Mouse (Mus musculus) CH12.LX (cell line): ENCODE data around the gene Pfkfb3. TPM values are rescaled to one million over a fixed set of nuclear protein-coding genes. Genes with fewer than 3 reads are reported as not detected.

Source experiments
- DNase-seq: peaks from one replicate; pipeline ENCODE4 v3.0.0-alpha.2; 2013; ENCODE audit errors: extremely low read depth
- H3K27ac ChIP-seq: 2 replicates; pipeline ENCODE4 v1.5.1; 2012; ENCODE audit warnings: low read depth, mild to moderate bottlenecking, control low read depth, moderate library complexity; ENCODE audit not compliant: insufficient read depth
- H3K27me3 ChIP-seq: replicated peaks from 2 replicates; pipeline ENCODE3; 2012; ENCODE audit warnings: inconsistent platforms
- H3K36me3 ChIP-seq, 2 experiments: replicated peaks in 1 of 2; 2 replicates each; pipeline versions ENCODE3 to v1.6.1; 2012; ENCODE audit warnings: inconsistent platforms in 1 of 2, low read length in 1 of 2, mild to moderate bottlenecking in 1 of 2, mixed read lengths in 1 of 2, moderate library complexity in 1 of 2; ENCODE audit not compliant: control insufficient read depth in 1 of 2, insufficient read depth in 1 of 2
- H3K4me1 ChIP-seq, 2 experiments: 2 replicates each; pipeline ENCODE4 v1.6.1; 2012; ENCODE audit warnings: inconsistent platforms in 1 of 2, moderate library complexity in 1 of 2; ENCODE audit not compliant: insufficient read depth in 2 of 2, control insufficient read depth in 1 of 2
- H3K4me2 ChIP-seq: 2 replicates; pipeline ENCODE4 v1.6.1; 2012; ENCODE audit warnings: low read depth, mild to moderate bottlenecking, control low read depth; ENCODE audit not compliant: poor library complexity, insufficient read depth, severe bottlenecking
- H3K4me3 ChIP-seq, 3 experiments: fragments of 150-350 bp in 1 of 3; sonication (generic) in 1 of 3; replicated peaks in 1 of 3; 2 replicates each; pipeline versions ENCODE3 to v1.5.1; 2011 to 2012; ENCODE audit warnings: low read depth in 2 of 3, low read length in 2 of 3, mild to moderate bottlenecking in 2 of 3, moderate library complexity in 2 of 3, control low read depth in 1 of 3, improper control_type of control experiment in 1 of 3, inconsistent platforms in 1 of 3, mixed read lengths in 1 of 3; ENCODE audit not compliant: poor library complexity in 1 of 3
- H3K79me2 ChIP-seq: replicated peaks from 2 replicates; pipeline ENCODE4 v1.6.1; 2012; ENCODE audit warnings: mild to moderate bottlenecking, moderate library complexity; ENCODE audit not compliant: control insufficient read depth, poor library complexity, insufficient read depth, severe bottlenecking; ENCODE audit errors: extremely low read depth
- H3K9ac ChIP-seq: 2 replicates; pipeline ENCODE4 v1.6.1; 2012; ENCODE audit warnings: low read depth, mild to moderate bottlenecking, control low read depth, moderate library complexity; ENCODE audit not compliant: insufficient read depth
- H3K9me3 ChIP-seq: replicated peaks from 2 replicates; pipeline ENCODE3; 2012; ENCODE audit warnings: low read length, inconsistent platforms, mixed read lengths
- BHLHE40 ChIP-seq: IDR thresholded peaks from 2 replicates; pipeline ENCODE4 v1.6.1; 2011; ENCODE audit warnings: mild to moderate bottlenecking, low read depth, low read length, improper control_type of control experiment
- CHD1 ChIP-seq: IDR thresholded peaks from 2 replicates; pipeline ENCODE4 v1.6.1; 2012; ENCODE audit warnings: low read depth, low read length, improper control_type of control experiment, inconsistent platforms
- E2F4 ChIP-seq: IDR thresholded peaks from 2 replicates; pipeline ENCODE4 v1.6.1; 2011; ENCODE audit warnings: low read depth, low read length, improper control_type of control experiment; ENCODE audit not compliant: insufficient replicate concordance
- ELF1 ChIP-seq: IDR thresholded peaks from 2 replicates; pipeline ENCODE4 v1.6.1; 2014; ENCODE audit warnings: low read depth, mild to moderate bottlenecking, inconsistent platforms, low read length, improper control_type of control experiment
- EP300 ChIP-seq: IDR thresholded peaks from 2 replicates; pipeline ENCODE4 v1.6.1; 2011; ENCODE audit warnings: low read length, improper control_type of control experiment
- ETS1 ChIP-seq: conservative IDR thresholded peaks from 2 replicates; pipeline ENCODE4 v1.6.1; 2012; ENCODE audit warnings: low read depth, mild to moderate bottlenecking, inconsistent platforms, low read length, improper control_type of control experiment, moderate library complexity
- GABPA ChIP-seq: IDR thresholded peaks from 2 replicates; pipeline ENCODE4 v1.6.1; 2012; ENCODE audit warnings: low read depth, low read length, improper control_type of control experiment, inconsistent platforms; ENCODE audit not compliant: insufficient replicate concordance
- HCFC1 ChIP-seq: IDR thresholded peaks from 2 replicates; pipeline ENCODE4 v1.6.1; 2012; ENCODE audit warnings: low read depth, mild to moderate bottlenecking, inconsistent platforms, low read length, improper control_type of control experiment
- IRF4 ChIP-seq: IDR thresholded peaks from 2 replicates; pipeline ENCODE4 v1.6.1; 2014; ENCODE audit warnings: low read depth, mild to moderate bottlenecking, inconsistent platforms, low read length, improper control_type of control experiment
- JUN ChIP-seq: IDR thresholded peaks from 2 replicates; pipeline ENCODE4 v1.6.1; 2011; ENCODE audit warnings: low read depth, mild to moderate bottlenecking, low read length, improper control_type of control experiment, moderate library complexity; ENCODE audit not compliant: insufficient read depth
- JUND ChIP-seq: conservative IDR thresholded peaks from 2 replicates; pipeline ENCODE4 v1.6.1; 2011; ENCODE audit warnings: low read depth, low read length, improper control_type of control experiment
- KAT2A ChIP-seq: IDR thresholded peaks from 2 replicates; pipeline ENCODE4 v1.6.1; 2012; ENCODE audit warnings: low read length, improper control_type of control experiment, inconsistent platforms; ENCODE audit not compliant: insufficient replicate concordance
- MAFK ChIP-seq: IDR thresholded peaks from 2 replicates; pipeline ENCODE4 v1.6.1; 2011; ENCODE audit warnings: low read length, improper control_type of control experiment; ENCODE audit not compliant: insufficient replicate concordance
- MAZ ChIP-seq: IDR thresholded peaks from 2 replicates; pipeline ENCODE4 v1.6.1; 2012; ENCODE audit warnings: low read depth, mild to moderate bottlenecking, inconsistent platforms, low read length, improper control_type of control experiment, moderate library complexity
- MEF2A ChIP-seq: IDR thresholded peaks from 2 replicates; pipeline ENCODE4 v1.6.1; 2014; ENCODE audit warnings: low read depth, mild to moderate bottlenecking, inconsistent platforms, low read length, improper control_type of control experiment, borderline replicate concordance
- MYC ChIP-seq: IDR thresholded peaks from 2 replicates; pipeline ENCODE4 v1.6.1; 2011; ENCODE audit warnings: low read depth, mild to moderate bottlenecking, improper control_type of control experiment, low read length
- NELFE ChIP-seq: IDR thresholded peaks from 2 replicates; pipeline ENCODE4 v1.6.1; 2011; ENCODE audit warnings: low read depth, low read length, improper control_type of control experiment
- NRF1 ChIP-seq: IDR thresholded peaks from 2 replicates; pipeline ENCODE4 v1.6.1; 2014; ENCODE audit warnings: low read depth, mild to moderate bottlenecking, inconsistent platforms, low read length, improper control_type of control experiment, moderate library complexity
- PAX5 ChIP-seq: IDR thresholded peaks from 2 replicates; pipeline ENCODE4 v1.6.1; 2012; ENCODE audit warnings: low read length, inconsistent platforms, mixed read lengths
- RAD21 ChIP-seq: IDR thresholded peaks from 2 replicates; pipeline ENCODE4 v1.6.1; 2011; ENCODE audit warnings: low read depth, mild to moderate bottlenecking, low read length, improper control_type of control experiment, moderate library complexity
- SIN3A ChIP-seq: IDR thresholded peaks from 2 replicates; pipeline ENCODE4 v1.6.1; 2012; ENCODE audit warnings: low read length, improper control_type of control experiment, inconsistent platforms
- SMC3 ChIP-seq: IDR thresholded peaks from 2 replicates; pipeline ENCODE4 v1.6.1; 2011; ENCODE audit warnings: low read depth, low read length, improper control_type of control experiment
- TBP ChIP-seq: conservative IDR thresholded peaks from 2 replicates; pipeline ENCODE4 v1.6.1; 2011; ENCODE audit warnings: low read depth, low read length, improper control_type of control experiment
- UBTF ChIP-seq: IDR thresholded peaks from 2 replicates; pipeline ENCODE4 v1.6.1; 2012; ENCODE audit warnings: low read depth, mild to moderate bottlenecking, inconsistent platforms, low read length, improper control_type of control experiment, moderate library complexity
- USF1 ChIP-seq: IDR thresholded peaks from 2 replicates; pipeline ENCODE4 v1.6.1; 2014; ENCODE audit warnings: low read depth, mild to moderate bottlenecking, inconsistent platforms, low read length, improper control_type of control experiment
- USF2 ChIP-seq: conservative IDR thresholded peaks from 2 replicates; pipeline ENCODE4 v1.6.1; 2011; ENCODE audit warnings: low read depth, low read length, improper control_type of control experiment
- ZC3H11A ChIP-seq: IDR thresholded peaks from 2 replicates; pipeline ENCODE4 v1.6.1; 2012; ENCODE audit warnings: low read depth, mild to moderate bottlenecking, inconsistent platforms, low read length, improper control_type of control experiment
- dilution Hi-C: fragments of 300-500 bp; cut with MboI; formaldehyde crosslinking; loops from 2 replicates; pipeline ENCODE4 v1.14.3; 2020; ENCODE audit warnings: low sequenced_read_pairs; ENCODE audit not compliant: extremely low pct_unique_long_range_greater_than_20kb, extremely low pct_ligation_motif_present
- in situ Hi-C: fragments of 300-500 bp; cut with MboI; formaldehyde crosslinking; loops from 3 replicates; pipeline ENCODE4 v1.14.3; 2019; ENCODE audit warnings: low sequenced_read_pairs, low pct_ligation_motif_present, low pct_unique_long_range_greater_than_20kb, mixed read lengths
- polyA plus RNA-seq: library from polyadenylated mRNA; unstranded; fragments of >175 nt; gene quantifications from 2 replicates; pipeline ENCODE4 v1.2.1, GENCODE M21; 2012; ENCODE audit warnings: low read depth; ENCODE audit not compliant: insufficient read length
- total RNA-seq, 2 experiments: library from RNA; depleted of rRNA; stranded (reverse); fragments of 300-350 nt in 1 of 2; fragments of >200 nt in 1 of 2; gene quantifications; 2 replicates each; pipeline ENCODE4 v1.2.3; 2012 to 2014

Pfkfb3 gene
- total and polyA plus RNA-seq, 3 experiments = 6.5 to 17.2 (median 6.7) TPM

GRCm38 (mm10) chr2:11501301-11502254 is 52.3 kb downstream of the Pfkfb3 start (continued):
- TF ChIP-seq MYC = peak; percentile 82
- TF ChIP-seq NELFE = peak; percentile 40; the same call in 1 of the 2 replicates
- TF ChIP-seq E2F4 = no peak
- peak; percentile 50; the same call in 1 of the 2 replicates for TF ChIP-seq TBP
- 0 out of 2 replicates have a peak, but pooled peaks have one; percentile 39 for TF ChIP-seq MEF2A
- peak; percentile 88 for TF ChIP-seq UBTF
- no peak; the same call in 1 of the 2 replicates for TF ChIP-seq HCFC1
- peak; percentile 93 for TF ChIP-seq RAD21
- TF ChIP-seq USF2 = no peak; the same call in 1 of the 2 replicates

GRCm38 (mm10) chr2:11500666-11501065 is 53.2 kb downstream of the Pfkfb3 start:
- H3K9ac ChIP-seq = peak overlapping the region; percentile 65
- dilution Hi-C loops = no loop called here

GRCm38 (mm10) chr2:11496601-11497031 is 57.3 kb downstream of the Pfkfb3 start:
- H3K36me3 ChIP-seq = peaks cover 0 to 62% of the 10 kb centered on the region in 2 experiments
- no peak overlapping the region for H3K4me2 ChIP-seq
- no peak overlapping the region for H3K4me3 ChIP-seq
- H3K4me1 ChIP-seq = peaks cover 18 to 66% of the 10 kb centered on the region in 2 experiments
- peaks cover 7% of the 10 kb centered on the region for H3K9me3 ChIP-seq
- peak; percentile 84 for DNase-seq
- dilution Hi-C loops = no loop called here
- no peaks in the 10 kb centered on the region; the same call in 1 of the 2 replicates for H3K79me2 ChIP-seq
- H3K9ac ChIP-seq = no peak overlapping the region
- H3K27ac ChIP-seq = no peak overlapping the region
- in situ Hi-C loops = no loop called here
- no peaks in the 10 kb centered on the region for H3K27me3 ChIP-seq
- TF ChIP-seq MAFK = peak; percentile 72
- peak; percentile 20; the same call in 1 of the 2 replicates for TF ChIP-seq JUN
- TF ChIP-seq SIN3A = peak; percentile 53; the same call in 1 of the 2 replicates
- no peak for TF ChIP-seq KAT2A
- no peak for TF ChIP-seq CHD1
- TF ChIP-seq PAX5 = no peak
- peak; percentile 81 for TF ChIP-seq EP300
- no peak for TF ChIP-seq NRF1
- TF ChIP-seq NELFE = no peak
- TF ChIP-seq USF1 = no peak
- TF ChIP-seq E2F4 = no peak
- TF ChIP-seq ETS1 = peak; percentile 64
- TF ChIP-seq GABPA = no peak
- TF ChIP-seq IRF4 = peak; percentile 89
- TF ChIP-seq ELF1 = peak; percentile 17; the same call in 1 of the 2 replicates
- TF ChIP-seq MEF2A = peak; percentile 80
- TF ChIP-seq ZC3H11A = no peak
- peak; percentile 77 for TF ChIP-seq MYC
- peak; percentile 65 for TF ChIP-seq JUND
- TF ChIP-seq SMC3 = no peak

More at GRCm38 (mm10) chr2:11500666-11501065, 53.2 kb downstream of the Pfkfb3 start:
- peaks cover 4 to 46% of the 10 kb centered on the region in 2 experiments for H3K36me3 ChIP-seq
- TF ChIP-seq MAZ = no peak
- TF ChIP-seq MYC = no peak
- 0 out of 2 replicates have a peak, but pooled peaks have one; percentile 20 for TF ChIP-seq BHLHE40
- TF ChIP-seq USF1 = no peak
- peaks cover 24 to 52% of the 10 kb centered on the region in 2 experiments for H3K4me1 ChIP-seq
- H3K4me2 ChIP-seq = peak overlapping the region; percentile 85
- DNase-seq = no peak
- in situ Hi-C loops = loop anchor here (5.0 kb wide), 1 partner anchor 168 kb away; no protein-coding TSS in a partner anchor
- H3K27ac ChIP-seq = no peak overlapping the region
- H3K9me3 ChIP-seq = no peaks in the 10 kb centered on the region
- no peaks in the 10 kb centered on the region; the same call in 1 of the 2 replicates for H3K79me2 ChIP-seq
- H3K27me3 ChIP-seq = no peaks in the 10 kb centered on the region
- peak overlapping the region; percentile 61 to 72 (median 68) for H3K4me3 ChIP-seq
